Mouse (Mus musculus): ENCODE results near the gene Glt6d1. TPM values are rescaled to one million over a fixed set of nuclear protein-coding genes. Genes with fewer than 3 reads are reported as not detected.
"Not testable (repeated sequence)": the region's sequence is repeated elsewhere in the genome, so short reads cannot be mapped to it uniquely, and the experiment has no call there.

The Glt6d1 gene
- total RNA-seq (2021) = not detected
- long read RNA-seq, experiment 1 = 0 reads
- long read RNA-seq, experiment 2 = 0 reads

- DNase-seq (ENCODE audit: extremely low spot score in 1 of 2, low spot score in 2 of 2); H3K27ac ChIP-seq; H3K4me3 ChIP-seq; intact Hi-C loops (cut with DNase I): not testable (repeated sequence)
Observed at GRCm38 (mm10) chr2:25815748-25816147, at the start of gene Glt6d1. Gene Glt6d1 (minus strand): TSS chr2:25815848.

DNA sequence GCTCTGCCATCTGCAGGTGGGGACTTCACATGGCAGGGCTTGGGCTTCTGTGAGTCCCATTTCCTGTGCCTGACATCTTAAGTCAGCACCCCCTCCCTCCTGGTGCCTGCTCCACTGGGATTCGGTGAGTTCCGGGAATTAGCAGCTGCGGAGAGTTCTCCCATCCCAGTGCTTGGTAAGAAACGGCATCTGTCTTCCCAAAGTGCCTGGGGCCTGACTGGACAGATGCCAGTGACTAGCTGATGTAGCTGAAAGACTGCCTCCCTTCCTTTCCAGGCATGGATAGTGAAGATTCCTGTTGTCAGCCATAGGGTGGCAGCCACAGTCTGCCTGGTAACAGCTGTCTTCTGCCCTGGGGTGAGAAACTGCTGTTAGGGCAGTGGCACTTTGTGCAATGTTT lies 49.8 kb upstream of the Glt6d1 start:
- DNase-seq (ENCODE audit: extremely low spot score in 1 of 2, low spot score in 2 of 2) = peak; percentile 61 to 65
- Histone ChIP-seq H3K4me3 (no peak overlapping the region), H3K27ac (peak overlapping the region; percentile 85; the same call in 1 of the 2 replicates)
- TF ChIP-seq CTCF (IDR thresholded peaks at IDR 0.05) = peak; percentile 41
- intact Hi-C loops (cut with DNase I) = loop anchor here (1.0 to 2.0 kb wide), 2 partner anchors 23 to 48 kb away; no protein-coding TSS in a partner anchor

- DNase-seq (ENCODE audit: extremely low spot score in 1 of 2, low spot score in 2 of 2) = peak in 1 of 2 experiments; percentile 27
- Histone ChIP-seq H3K27ac (peak overlapping the region; percentile 85), H3K4me3 (peak overlapping the region; percentile 61)
- TF ChIP-seq CTCF (IDR thresholded peaks at IDR 0.05) = no peak; the same call in 1 of the 2 replicates
- intact Hi-C loops (cut with DNase I) = loop anchor here (2.0 kb wide), 1 partner anchor 21 kb away; no protein-coding TSS in a partner anchor
Observed at GRCm38 (mm10) chr2:25864230-25864629, 48.6 kb upstream of the Glt6d1 start.

- Histone ChIP-seq H3K27ac (peak within 1 kb of the TSS; percentile 85), H3K4me3 (peak within 1 kb of the TSS; percentile 61)
- DNase-seq (ENCODE audit: extremely low spot score in 1 of 2, low spot score in 2 of 2) = peak; percentile 50 to 60
- TF ChIP-seq CTCF (IDR thresholded peaks at IDR 0.05) = no peak
- intact Hi-C loops (cut with DNase I) = loop anchor here (2.0 kb wide), 1 partner anchor 21 kb away; no protein-coding TSS in a partner anchor
Observed at GRCm38 (mm10) chr2:25863337-25864131, 47.9 kb upstream of the Glt6d1 start, which contains the start of gene Kcnt1. Gene Kcnt1 (plus strand): TSS chr2:25863734.

- intact Hi-C loops (cut with DNase I) = no loop called here
- DNase-seq (ENCODE audit: extremely low spot score in 1 of 2, low spot score in 2 of 2) = peak in 1 of 2 experiments; percentile 34
- peak overlapping the region; percentile 74 for H3K27ac ChIP-seq
- H3K4me3 ChIP-seq = peak overlapping the region; percentile 13
- TF ChIP-seq CTCF (IDR thresholded peaks at IDR 0.05) = no peak; the same call in 1 of the 2 replicates
Observed at GRCm38 (mm10) chr2:25862696-25863270, 47.1 kb upstream of the Glt6d1 start.

- Histone ChIP-seq H3K4me3 (no peak overlapping the region), H3K27ac (no peak overlapping the region)
- no peak for DNase-seq (ENCODE audit: extremely low spot score in 1 of 2, low spot score in 2 of 2)
- TF ChIP-seq CTCF (IDR thresholded peaks at IDR 0.05) = no peak
- intact Hi-C loops (cut with DNase I) = no loop called here
Observed at GRCm38 (mm10) chr2:25862038-25862437, 46.4 kb upstream of the Glt6d1 start.

DNA sequence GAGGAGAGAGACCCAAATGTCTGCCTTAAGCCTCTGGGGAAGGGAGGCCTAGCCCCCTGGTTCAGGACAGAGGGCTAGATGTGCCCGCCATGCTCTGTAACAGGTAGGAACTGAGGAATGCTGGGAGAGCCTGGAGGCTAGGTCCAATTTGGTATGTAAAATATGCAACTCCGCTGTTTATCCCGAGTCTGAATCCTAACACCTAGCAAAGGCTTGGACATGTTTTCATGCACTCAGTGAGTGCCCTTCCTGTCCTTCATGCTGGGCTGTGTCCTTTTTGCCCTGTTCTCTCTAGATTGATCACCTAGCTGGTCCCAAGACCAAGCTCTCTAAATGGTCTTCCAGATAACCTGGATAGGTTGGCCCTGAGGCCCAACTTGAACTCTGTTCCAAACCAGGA lies 44.2 kb upstream of the Glt6d1 start:
- no peak for DNase-seq (ENCODE audit: extremely low spot score in 1 of 2, low spot score in 2 of 2)
- H3K4me3 ChIP-seq = no peak overlapping the region
- no peak for TF ChIP-seq CTCF (IDR thresholded peaks at IDR 0.05)
- no peak overlapping the region for H3K27ac ChIP-seq
- intact Hi-C loops (cut with DNase I) = no loop called here

- Histone ChIP-seq H3K4me3 (no peak overlapping the region), H3K27ac (no peak overlapping the region)
- TF ChIP-seq CTCF (IDR thresholded peaks at IDR 0.05) = no peak
- intact Hi-C loops (cut with DNase I) = loop anchor here (5.0 kb wide), 2 partner anchors 38 to 168 kb away; partner anchors contain the start of gene Ubac1
- DNase-seq (ENCODE audit: extremely low spot score in 1 of 2, low spot score in 2 of 2) = no peak
Observed at GRCm38 (mm10) chr2:25853998-25854397, 38.4 kb upstream of the Glt6d1 start.

DNA sequence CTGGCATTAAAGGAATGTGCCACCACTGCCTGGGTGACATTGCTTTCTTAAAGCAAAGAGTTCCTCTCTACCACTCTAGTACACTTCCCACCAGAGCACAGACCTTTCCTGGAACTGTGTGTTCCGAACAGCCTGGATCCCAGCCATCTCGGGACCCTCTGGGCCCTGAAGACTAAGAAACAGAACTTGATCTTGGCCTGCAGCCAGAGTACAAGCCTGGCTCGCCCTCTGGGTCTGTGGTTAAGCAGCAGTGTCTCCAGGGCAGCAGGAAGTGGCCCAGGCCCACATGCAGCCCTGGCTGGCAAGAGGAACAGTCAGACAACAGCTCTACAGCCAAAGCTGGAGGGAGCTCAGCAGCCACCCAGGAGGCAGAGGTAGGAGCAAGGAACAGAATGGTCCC lies 37.0 kb upstream of the Glt6d1 start:
- intact Hi-C loops (cut with DNase I) = loop anchor here (5.0 kb wide), 2 partner anchors 40 to 170 kb away; partner anchors contain the start of gene Ubac1
- no peak for TF ChIP-seq CTCF (IDR thresholded peaks at IDR 0.05)
- no peak overlapping the region for H3K4me3 ChIP-seq
- DNase-seq (ENCODE audit: extremely low spot score in 1 of 2, low spot score in 2 of 2) = peak in 1 of 2 experiments; percentile 46
- H3K27ac ChIP-seq = 0 out of 2 replicates have a peak overlapping the region, but pooled peaks have one; percentile 28

DNA sequence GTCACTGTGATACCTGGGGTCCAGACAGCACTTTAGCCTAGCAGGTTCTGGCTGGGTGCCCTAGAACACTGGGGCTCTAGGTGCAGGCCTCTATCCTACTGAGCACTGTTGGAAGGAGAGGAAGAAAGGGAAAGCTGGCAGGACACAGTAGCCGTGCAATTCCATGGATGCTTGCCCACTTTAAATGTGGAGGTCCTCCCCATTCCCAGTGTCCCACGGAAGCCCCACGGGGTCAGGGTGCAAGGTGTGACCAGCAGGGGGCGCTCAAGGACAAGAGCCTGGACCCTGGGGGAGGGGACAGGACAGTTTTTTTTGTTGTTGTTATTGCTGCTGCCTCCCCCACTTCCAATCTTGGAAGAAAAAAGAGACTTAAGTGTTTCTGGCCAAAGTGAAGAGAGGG lies 34.7 kb upstream of the Glt6d1 start:
- TF ChIP-seq CTCF (IDR thresholded peaks at IDR 0.05) = peak; percentile 82
- intact Hi-C loops (cut with DNase I) = loop anchor here (1.0 to 5.0 kb wide), 3 partner anchors 42 to 172 kb away; partner anchors contain the start of gene Ubac1
- Histone ChIP-seq H3K27ac (no peak overlapping the region), H3K4me3 (no peak overlapping the region)
- peak; percentile 39 to 69 for DNase-seq (ENCODE audit: extremely low spot score in 1 of 2, low spot score in 2 of 2)

GRCm38 (mm10) chr2:25847226-25847625 lies 31.6 kb upstream of the Glt6d1 start, which contains the start of gene Sohlh1:
Gene Sohlh1 (minus strand): TSS chr2:25847248.
- DNase-seq (ENCODE audit: extremely low spot score in 1 of 2, low spot score in 2 of 2) = no peak
- intact Hi-C loops (cut with DNase I) = no loop called here
- no peak within 1 kb of the TSS for H3K27ac ChIP-seq
- TF ChIP-seq CTCF (IDR thresholded peaks at IDR 0.05) = no peak
- H3K4me3 ChIP-seq = no peak within 1 kb of the TSS

DNA sequence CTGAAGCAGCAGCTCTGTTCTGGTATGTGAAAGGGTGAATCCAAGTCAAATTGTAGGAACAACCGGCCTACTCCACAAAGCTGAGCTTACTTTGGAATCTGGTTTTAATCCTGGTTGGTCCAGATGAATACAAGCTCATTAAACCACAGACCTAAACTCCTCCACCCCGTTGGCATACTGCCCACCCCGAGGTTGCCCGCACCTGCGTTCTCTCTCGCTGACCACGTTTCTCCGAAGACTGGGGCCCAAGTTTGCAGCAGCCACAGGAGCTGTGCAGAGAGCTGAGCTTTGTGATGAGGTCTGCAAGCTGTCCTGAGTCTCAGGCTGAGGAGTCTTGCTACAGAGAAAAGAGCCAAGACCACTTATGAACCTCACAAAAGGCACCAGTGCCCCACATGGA lies 30.9 kb upstream of the Glt6d1 start:
- no peak for TF ChIP-seq CTCF (IDR thresholded peaks at IDR 0.05)
- no peak for DNase-seq (ENCODE audit: extremely low spot score in 1 of 2, low spot score in 2 of 2)
- intact Hi-C loops (cut with DNase I) = no loop called here
- no peak overlapping the region for H3K4me3 ChIP-seq
- no peak overlapping the region for H3K27ac ChIP-seq
